Comparison of ENCODE assay signal across 27 mouse cellular contexts in the genomic region with DNA sequence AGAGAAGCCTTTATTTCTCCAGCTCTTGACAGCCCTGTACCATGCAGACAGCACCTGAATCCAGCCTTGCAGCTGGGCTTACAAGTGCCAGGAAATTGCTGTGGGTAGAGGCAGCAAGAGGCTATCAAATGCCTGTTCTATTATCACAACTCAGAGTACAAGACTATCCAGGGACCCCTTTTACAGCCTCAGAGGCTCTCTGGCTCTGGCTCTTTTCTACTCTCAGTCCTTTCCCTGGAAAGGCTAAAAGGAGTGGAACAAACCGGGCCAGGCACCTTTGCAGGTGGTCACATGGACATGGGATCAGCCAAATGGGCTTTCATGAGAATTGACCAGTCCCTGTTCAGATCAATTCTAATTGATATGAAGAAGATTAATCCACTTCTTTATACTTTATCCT.
"Had no signal": no experiment of that assay in that cellular context is flagged by ENCODE, and none has a peak within 500 bp of the region (broad histone marks: within the 10 kb centered on the region; RNA-seq: fewer than 3 reads in every experiment).

No protein-coding gene starts in this region.

- H3K9ac ChIP-seq: heart, embryonic 12.5 days; hindbrain, embryonic 12.5 days; hindbrain, embryonic 14.5 days; intestine, embryonic 15.5 days; limb, embryonic 13.5 days; limb, embryonic 15.5 days; liver, embryonic 14.5 days had no signal

- H3K4me1 ChIP-seq: heart, embryonic 10.5 days; heart, embryonic 12.5 days; hindbrain, embryonic 10.5 days; hindbrain, embryonic 12.5 days; intestine, embryonic 15.5 days; limb, embryonic 15.5 days had no signal

- H3K4me3 ChIP-seq: gastrocnemius, adult 2 months; heart, adult 2 months; heart, embryonic 10.5 days; heart, embryonic 12.5 days; hindbrain, embryonic 10.5 days; hindbrain, embryonic 12.5 days; intestine, embryonic 15.5 days; layer of hippocampus, adult 2 months; limb, embryonic 13.5 days; limb, embryonic 15.5 days had no signal

- DNase-seq: gastrocnemius, adult 2 months; gastrocnemius, postnatal 10 days; gastrocnemius, postnatal 25 days; heart, adult 2 months; heart, postnatal 10 days; heart, postnatal 4 days; kidney, adult 18-20 months; kidney, adult 8-10 months; kidney, postnatal 10 days; kidney, postnatal 25 days; kidney, postnatal 4 days; layer of hippocampus, adult 9-11 months; layer of hippocampus, postnatal 36 days; left cerebral cortex, postnatal 4 days had no signal

- H3K27me3 ChIP-seq: heart, embryonic 12.5 days; hindbrain, embryonic 12.5 days; intestine, embryonic 15.5 days; limb, embryonic 13.5 days; limb, embryonic 15.5 days had no signal

- H3K27ac ChIP-seq: gastrocnemius, adult 2 months; heart, adult 2 months; heart, embryonic 10.5 days; hindbrain, embryonic 10.5 days; hindbrain, embryonic 12.5 days; hindbrain, embryonic 14.5 days; intestine, embryonic 15.5 days; layer of hippocampus, adult 2 months; limb, embryonic 13.5 days; limb, embryonic 15.5 days; liver, embryonic 14.5 days had no signal

- H3K4me2 ChIP-seq: heart, embryonic 12.5 days; hindbrain, embryonic 12.5 days; hindbrain, embryonic 14.5 days; intestine, embryonic 15.5 days; limb, embryonic 13.5 days; limb, embryonic 15.5 days had no signal

- ATAC-seq: hindbrain, embryonic 16.5 days; inflammation-experienced regulatory T-cells, adult 6 months; intestine, embryonic 15.5 days; intestine, postnatal 0 days had no signal

- H3K9me3 ChIP-seq: heart, embryonic 10.5 days; heart, embryonic 12.5 days; hindbrain, embryonic 10.5 days; hindbrain, embryonic 12.5 days; intestine, embryonic 15.5 days; limb, embryonic 13.5 days; limb, embryonic 15.5 days had no signal

- H3K36me3 ChIP-seq: heart, embryonic 10.5 days; heart, embryonic 12.5 days; hindbrain, embryonic 10.5 days; hindbrain, embryonic 12.5 days; intestine, embryonic 15.5 days; limb, embryonic 13.5 days; limb, embryonic 15.5 days had no signal
